Mouse (Mus musculus): ENCODE measurements around the gene H2-DMb1. TPM values are rescaled to one million over a fixed set of nuclear protein-coding genes. Genes with fewer than 3 reads are reported as not detected.

The H2-DMb1 gene
- polyA plus RNA-seq (2015; fragmentation: Nextera tagmentation; extraction: Ambion mirVana): 2.0 and 3.2 TPM in 2 replicates

DNA sequence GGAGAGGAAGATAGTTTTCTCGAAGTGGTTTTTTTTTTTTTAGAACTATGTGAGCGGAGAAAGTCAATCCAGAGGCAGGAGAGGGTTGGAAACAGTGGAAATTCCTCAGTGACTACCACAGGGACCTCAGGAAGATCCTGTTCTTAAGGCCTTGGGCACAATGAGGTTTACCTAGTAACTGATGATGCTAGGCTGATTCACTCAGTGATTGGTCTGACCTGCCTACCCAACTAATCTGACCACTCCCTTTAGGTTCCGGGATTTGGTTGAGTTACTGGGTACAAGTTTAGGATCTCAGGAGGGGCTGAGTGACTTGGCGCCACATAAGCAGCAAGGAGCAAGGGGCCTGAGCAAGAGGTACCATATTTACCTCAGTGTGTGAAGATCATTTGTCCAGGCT is at the start of gene H2-DMb1:
H2-DMb1 (plus strand) TSS at position 150 of the 400 bp plus-strand sequence.
- Histone ChIP-seq H3K9ac (no peak within 1 kb of the TSS), H3K4me2 (no peak within 1 kb of the TSS), H3K4me1 (no peaks in the 10 kb centered on the region), H3K27me3 (no peaks in the 10 kb centered on the region), H3K9me3 (no peaks in the 10 kb centered on the region), H3K27ac (no peak within 1 kb of the TSS), H3K4me3 (no peak within 1 kb of the TSS), H3K36me3 (no peaks in the 10 kb centered on the region)
- 47% methylated on average over 4 of the region's 4 CpGs for WGBS
- ATAC-seq (ENCODE audit: borderline replicate concordance, extremely low read depth, low FRiP score, low TSS enrichment): 0 out of 2 replicates have a peak, but pooled peaks have one; percentile 35

DNA sequence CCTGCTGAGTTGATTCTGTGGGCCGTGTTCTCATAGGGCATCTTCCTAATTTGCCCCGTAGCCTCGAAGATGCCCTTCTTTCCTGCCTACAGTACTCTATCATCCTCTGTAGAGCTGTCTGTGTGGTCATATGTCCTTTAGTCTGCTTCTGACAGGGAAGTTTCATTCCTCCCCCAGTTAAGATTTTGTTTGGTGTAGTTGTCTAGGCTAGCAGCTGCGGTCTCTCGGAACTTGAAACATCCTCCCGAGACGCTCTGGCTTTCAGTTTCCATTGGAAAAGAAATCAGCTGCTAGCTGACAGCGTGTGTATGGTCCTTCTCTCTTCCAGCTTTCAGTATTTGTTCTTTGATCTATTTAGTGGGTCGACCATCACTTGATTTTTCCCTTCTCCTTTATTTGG is 48.1 kb upstream of the H2-DMb1 start:
- no peak for ATAC-seq (ENCODE audit: borderline replicate concordance, extremely low read depth, low FRiP score, low TSS enrichment)
- no peak overlapping the region for H3K4me3 ChIP-seq

DNA sequence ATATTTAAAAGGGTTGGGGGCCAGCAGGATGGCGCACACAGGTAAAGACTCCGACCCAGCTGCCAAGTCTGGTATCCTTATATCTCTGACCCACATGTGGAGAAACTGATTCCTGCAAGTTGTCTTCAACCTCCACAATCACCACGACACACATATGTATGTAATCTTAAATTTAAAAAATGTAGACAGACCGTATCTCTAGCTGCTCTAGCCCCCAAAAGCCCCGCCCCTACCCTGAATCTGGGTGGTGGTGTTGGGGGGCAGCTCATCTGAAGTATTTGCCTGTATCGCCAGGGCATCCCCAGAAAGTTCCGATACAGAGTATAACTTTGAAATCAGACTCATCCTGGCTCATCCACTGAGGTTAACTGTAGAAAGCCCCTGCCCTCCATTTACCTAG is 46.3 kb upstream of the H2-DMb1 start:
- Histone ChIP-seq H3K36me3 (peaks cover 27% of the 10 kb centered on the region), H3K9me3 (no peaks in the 10 kb centered on the region), H3K4me3 (no peak overlapping the region), H3K9ac (no peak overlapping the region), H3K4me2 (no peak overlapping the region), H3K27me3 (no peaks in the 10 kb centered on the region), H3K4me1 (peaks cover 4% of the 10 kb centered on the region; the same call in 1 of the 2 replicates), H3K27ac (no peak overlapping the region)
- no peak for ATAC-seq (ENCODE audit: borderline replicate concordance, extremely low read depth, low FRiP score, low TSS enrichment)
- 80% methylated on average over 7 of the region's 7 CpGs for WGBS

More for the DNA sequence above, 48.1 kb upstream of the H2-DMb1 start:
- Histone ChIP-seq H3K4me1 (peaks cover 3% of the 10 kb centered on the region; the same call in 1 of the 2 replicates), H3K27ac (no peak overlapping the region), H3K36me3 (peaks cover 10% of the 10 kb centered on the region), H3K9ac (no peak overlapping the region), H3K27me3 (no peaks in the 10 kb centered on the region), H3K9me3 (no peaks in the 10 kb centered on the region), H3K4me2 (no peak overlapping the region)
- 71% methylated on average over 9 of the region's 9 CpGs for WGBS

DNA sequence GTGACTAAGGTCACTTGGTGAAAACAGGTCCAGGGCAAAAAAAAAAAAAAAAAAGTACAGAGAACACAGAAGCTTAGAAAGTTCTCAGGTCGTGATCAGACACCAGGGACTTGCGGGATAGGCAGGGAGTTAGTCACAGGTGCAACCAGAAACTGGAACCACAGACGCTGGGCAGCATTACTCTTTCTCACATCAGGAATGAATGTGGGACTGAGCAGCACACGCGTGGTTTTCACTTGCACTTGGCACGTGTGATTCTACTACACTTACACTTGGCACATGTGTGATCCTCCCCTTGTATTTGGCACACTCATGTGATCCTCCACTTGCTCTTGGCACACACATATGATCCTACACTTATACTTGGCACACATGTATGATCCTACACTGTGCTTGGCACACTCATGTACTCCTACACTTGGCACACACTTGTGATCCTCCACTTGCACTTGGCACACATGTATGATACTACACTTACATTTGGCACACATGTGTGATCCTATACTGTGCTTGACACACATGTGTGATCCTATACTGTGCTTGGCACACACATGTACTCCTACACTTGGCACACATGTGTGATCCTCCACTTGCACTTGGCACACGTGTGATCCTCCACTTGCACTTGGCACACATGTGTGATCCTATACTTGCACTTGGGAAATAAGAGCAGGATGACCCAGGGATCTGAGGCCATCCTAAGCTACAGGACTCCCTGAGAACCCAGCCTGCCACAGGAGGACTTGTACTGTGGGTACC is 45.6 kb upstream of the H2-DMb1 start:
- Histone ChIP-seq H3K36me3 (peaks cover 35% of the 10 kb centered on the region), H3K9ac (no peak overlapping the region), H3K27ac (no peak overlapping the region), H3K4me2 (no peak overlapping the region), H3K9me3 (no peaks in the 10 kb centered on the region), H3K4me3 (no peak overlapping the region), H3K27me3 (no peaks in the 10 kb centered on the region), H3K4me1 (0 out of 2 replicates have a peak, but pooled peaks cover 2% of the 10 kb centered on the region)
- 77% methylated on average over 7 of the region's 7 CpGs for WGBS
- no peak for ATAC-seq (ENCODE audit: borderline replicate concordance, extremely low read depth, low FRiP score, low TSS enrichment)

DNA sequence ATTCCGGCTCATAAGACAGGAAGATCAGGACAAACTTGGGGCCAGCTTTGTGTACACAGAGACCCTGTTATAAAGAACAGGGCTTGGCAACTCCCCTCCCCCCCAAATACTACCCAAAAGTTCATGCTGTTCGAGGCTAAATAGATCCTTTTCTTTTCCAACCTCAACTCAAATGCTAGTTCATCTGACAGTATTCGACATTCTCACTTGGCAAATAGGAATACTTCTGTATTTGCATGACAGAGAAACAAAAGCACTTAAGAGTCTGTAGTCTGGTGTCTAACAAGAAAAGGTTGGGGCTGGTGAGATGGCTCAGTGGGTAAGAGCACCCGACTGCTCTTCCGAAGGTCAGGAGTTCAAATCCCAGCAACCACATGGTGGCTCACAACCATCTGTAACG is 44.4 kb upstream of the H2-DMb1 start:
- H3K9me3 ChIP-seq: no peaks in the 10 kb centered on the region
- no peak overlapping the region for H3K9ac ChIP-seq
- no peak overlapping the region for H3K4me2 ChIP-seq
- H3K4me1 ChIP-seq: 0 out of 2 replicates have a peak, but pooled peaks cover 2% of the 10 kb centered on the region
- no peak for ATAC-seq (ENCODE audit: borderline replicate concordance, extremely low read depth, low FRiP score, low TSS enrichment)
- 75% methylated on average over 5 of the region's 6 CpGs for WGBS
- peaks cover 46% of the 10 kb centered on the region for H3K36me3 ChIP-seq
- no peaks in the 10 kb centered on the region for H3K27me3 ChIP-seq
- no peak overlapping the region for H3K4me3 ChIP-seq
- no peak overlapping the region for H3K27ac ChIP-seq

DNA sequence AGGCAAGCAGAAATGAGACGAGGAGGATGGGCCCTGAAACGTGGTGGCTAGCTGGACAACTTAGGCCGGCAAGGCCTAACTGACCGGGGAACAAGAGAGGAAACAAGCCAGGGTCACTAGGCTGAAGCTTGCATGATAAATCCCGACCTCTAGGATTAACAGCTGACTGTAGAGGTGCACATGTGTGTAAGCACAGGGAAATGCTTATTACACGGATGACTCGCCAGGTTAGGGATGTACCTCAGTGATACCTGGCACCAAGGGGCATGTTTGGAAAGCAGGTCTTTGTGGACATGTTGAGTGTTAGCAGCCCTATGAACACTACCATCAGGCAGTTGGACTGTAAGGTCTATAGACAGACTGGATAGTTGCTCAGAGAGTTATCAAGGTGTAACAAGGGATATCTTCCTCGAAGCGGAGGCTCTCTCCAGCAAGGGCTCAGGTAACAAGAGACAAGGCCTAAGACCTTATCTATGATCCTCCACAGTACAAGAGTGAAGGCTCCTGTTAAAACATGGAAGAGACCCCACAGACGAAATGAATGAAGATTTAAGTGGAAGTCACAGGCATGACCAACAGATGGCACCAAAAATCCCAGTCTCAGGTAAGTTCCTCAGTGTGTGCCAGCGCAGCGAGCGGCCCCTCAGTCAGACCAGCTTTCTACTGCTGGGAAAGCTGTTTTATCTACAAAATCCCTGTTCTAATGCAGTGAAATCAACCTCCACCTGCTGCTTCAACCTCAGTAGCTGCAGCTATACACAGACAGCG is 43.6 kb upstream of the H2-DMb1 start:
- Histone ChIP-seq H3K4me2 (no peak overlapping the region), H3K27me3 (no peaks in the 10 kb centered on the region), H3K9ac (no peak overlapping the region), H3K4me1 (peaks cover 2% of the 10 kb centered on the region; the same call in 1 of the 2 replicates), H3K27ac (peak overlapping the region; percentile 50; the same call in 1 of the 2 replicates), H3K4me3 (no peak overlapping the region), H3K9me3 (no peaks in the 10 kb centered on the region), H3K36me3 (peaks cover 54% of the 10 kb centered on the region)
- ATAC-seq (ENCODE audit: borderline replicate concordance, extremely low read depth, low FRiP score, low TSS enrichment): no peak
- 76% methylated on average over 14 of the region's 14 CpGs for WGBS

DNA sequence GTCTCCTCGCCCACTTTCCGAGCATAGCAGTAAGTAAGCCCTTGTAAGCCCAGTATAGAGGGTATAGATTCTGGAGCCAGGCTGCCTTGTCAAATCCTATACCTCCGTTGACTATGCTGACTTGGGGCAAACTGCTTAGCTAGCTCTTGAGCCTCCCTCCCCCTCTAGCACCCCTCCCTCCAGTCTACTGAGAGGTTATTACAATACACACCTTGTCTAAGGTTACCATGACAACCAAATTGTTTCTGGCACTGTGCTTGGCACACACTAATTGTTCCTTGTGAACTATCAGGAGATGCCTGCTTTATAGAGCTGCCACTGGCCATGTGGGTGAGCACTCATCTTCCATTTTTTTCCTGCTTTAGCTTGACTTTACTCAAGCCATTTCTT is 43.1 kb upstream of the H2-DMb1 start:
- 52% methylated on average over 3 of the region's 3 CpGs for WGBS
- Histone ChIP-seq H3K4me2 (no peak overlapping the region), H3K4me1 (peaks cover 2% of the 10 kb centered on the region; the same call in 1 of the 2 replicates), H3K27me3 (no peaks in the 10 kb centered on the region), H3K9ac (no peak overlapping the region), H3K27ac (peak overlapping the region; percentile 50; the same call in 1 of the 2 replicates), H3K9me3 (no peaks in the 10 kb centered on the region), H3K36me3 (peaks cover 60% of the 10 kb centered on the region), H3K4me3 (no peak overlapping the region)
- peak; percentile 52 for ATAC-seq (ENCODE audit: borderline replicate concordance, extremely low read depth, low FRiP score, low TSS enrichment)

DNA sequence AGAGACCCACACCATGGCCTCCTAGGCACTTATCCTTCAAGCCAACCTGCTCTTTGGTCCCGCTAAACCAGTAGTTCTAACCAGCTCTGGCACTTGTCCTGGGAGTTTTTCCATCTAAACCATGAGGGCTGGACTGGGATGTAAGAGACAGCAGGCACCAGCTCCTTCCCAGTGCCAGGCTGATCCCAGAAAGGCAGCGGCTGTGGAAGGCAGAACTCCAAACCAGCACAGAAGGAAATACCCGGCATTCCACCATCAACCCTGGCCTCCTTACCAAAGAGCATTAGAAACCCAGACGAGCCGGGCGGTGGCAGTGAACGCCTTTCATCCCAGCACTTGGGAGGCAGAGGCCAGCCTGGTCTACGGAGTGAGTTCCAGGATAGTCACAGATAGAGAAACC is 42.6 kb upstream of the H2-DMb1 start:
- ATAC-seq (ENCODE audit: borderline replicate concordance, extremely low read depth, low FRiP score, low TSS enrichment): no peak
- Histone ChIP-seq H3K36me3 (peaks cover 65% of the 10 kb centered on the region), H3K9ac (no peak overlapping the region), H3K4me3 (no peak overlapping the region), H3K9me3 (no peaks in the 10 kb centered on the region), H3K27ac (peak overlapping the region; percentile 50; the same call in 1 of the 2 replicates), H3K4me1 (peaks cover 4% of the 10 kb centered on the region), H3K27me3 (no peaks in the 10 kb centered on the region), H3K4me2 (no peak overlapping the region)
- WGBS: 48% methylated on average over 8 of the region's 8 CpGs

DNA sequence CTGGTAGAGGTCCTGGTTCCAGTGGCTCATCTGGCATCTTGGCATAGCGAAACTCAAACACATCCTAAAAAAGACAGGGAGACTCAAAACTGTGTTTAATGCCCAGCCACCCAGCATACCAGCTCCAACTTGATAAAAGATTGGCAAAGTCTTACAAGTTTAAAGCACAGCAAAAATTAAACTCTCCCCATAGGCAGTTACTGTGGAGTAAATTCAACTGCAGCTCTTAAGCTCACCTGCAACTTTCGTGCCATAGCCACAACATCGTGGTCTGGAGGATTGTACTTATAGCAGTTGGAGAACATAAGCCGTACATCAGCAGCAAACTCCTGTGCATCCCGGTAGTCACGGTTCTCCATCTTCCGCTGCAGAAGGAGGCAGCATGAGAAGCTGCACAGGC is 38.8 kb upstream of the H2-DMb1 start:
- no peaks in the 10 kb centered on the region for H3K9me3 ChIP-seq
- H3K27ac ChIP-seq: no peak overlapping the region
- peaks cover 91% of the 10 kb centered on the region for H3K36me3 ChIP-seq
- 89% methylated on average over 7 of the region's 7 CpGs for WGBS
- no peaks in the 10 kb centered on the region for H3K27me3 ChIP-seq
- no peak for ATAC-seq (ENCODE audit: borderline replicate concordance, extremely low read depth, low FRiP score, low TSS enrichment)
- H3K4me3 ChIP-seq: no peak overlapping the region
- no peak overlapping the region for H3K9ac ChIP-seq
- H3K4me1 ChIP-seq: peaks cover 21% of the 10 kb centered on the region
- no peak overlapping the region for H3K4me2 ChIP-seq

DNA sequence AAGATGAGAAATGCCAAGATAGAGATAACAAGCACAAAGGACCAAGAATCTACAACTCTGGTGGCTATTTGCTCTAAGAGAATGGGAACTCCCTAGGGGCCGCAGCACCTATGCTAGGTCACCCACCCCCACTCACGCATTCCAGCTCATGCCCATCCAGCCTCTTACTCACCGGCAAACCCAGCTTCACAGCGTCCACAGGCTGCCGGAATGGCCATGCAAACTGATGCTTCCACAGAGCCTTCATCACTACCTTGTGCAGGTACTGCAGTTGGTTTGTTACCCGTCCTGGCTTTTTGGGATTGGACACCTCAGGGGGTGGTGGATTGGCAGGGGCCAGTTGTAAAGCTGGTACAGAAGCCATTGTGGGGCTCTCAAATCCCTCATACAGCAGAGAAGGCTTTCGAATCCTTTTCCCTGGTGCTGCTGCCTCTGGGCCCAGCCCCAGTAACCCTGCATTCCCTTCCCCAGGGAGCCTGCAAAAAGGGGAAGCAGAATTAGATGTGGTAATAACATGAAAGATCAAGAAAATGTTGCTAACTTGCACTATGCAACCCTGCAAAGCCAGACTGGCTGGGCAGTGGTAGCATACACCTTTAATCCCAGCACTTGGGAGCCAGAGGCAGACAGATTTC is 36.0 kb upstream of the H2-DMb1 start:
- ATAC-seq (ENCODE audit: borderline replicate concordance, extremely low read depth, low FRiP score, low TSS enrichment): no peak
- peaks cover 19% of the 10 kb centered on the region for H3K4me1 ChIP-seq
- no peaks in the 10 kb centered on the region for H3K9me3 ChIP-seq
- peaks cover 64% of the 10 kb centered on the region for H3K36me3 ChIP-seq
- H3K4me3 ChIP-seq: peak overlapping the region; percentile 75
- no peak overlapping the region for H3K27ac ChIP-seq
- H3K27me3 ChIP-seq: no peaks in the 10 kb centered on the region
- peak overlapping the region; percentile 82 for H3K4me2 ChIP-seq
- 18% methylated on average over 7 of the region's 7 CpGs for WGBS
- peak overlapping the region; percentile 83 for H3K9ac ChIP-seq

DNA sequence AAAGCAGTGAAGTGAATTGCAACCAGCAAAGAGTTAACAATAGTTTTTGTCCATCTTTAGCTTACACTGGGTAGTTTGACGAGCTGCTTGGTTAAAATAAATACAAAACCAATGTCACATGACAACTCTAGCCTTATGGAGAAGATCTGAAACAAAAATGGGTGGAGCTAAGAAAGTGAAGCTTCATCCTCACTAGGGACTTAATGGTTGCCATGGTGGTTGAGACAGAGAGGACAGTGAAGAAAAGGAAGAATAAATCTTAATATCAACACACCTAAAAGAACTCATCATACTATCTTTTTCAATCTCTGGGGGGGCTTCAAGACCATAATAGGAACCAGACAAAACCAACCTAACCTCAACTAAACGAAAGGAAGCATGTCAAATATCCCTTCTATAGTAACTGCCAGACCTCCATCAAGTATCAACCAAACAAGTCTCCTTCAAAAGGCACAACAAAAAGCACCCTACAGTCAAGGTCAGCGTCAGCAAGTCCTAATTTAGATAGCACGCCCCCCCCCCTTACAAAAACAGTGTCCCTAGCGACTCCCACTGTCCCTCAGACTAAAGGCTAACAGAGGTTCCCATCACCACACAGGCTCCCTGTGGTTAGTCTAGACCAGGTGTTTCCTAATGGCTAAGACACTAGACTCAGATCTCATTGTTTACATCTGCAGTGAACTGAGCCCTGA is 35.3 kb upstream of the H2-DMb1 start:
- Histone ChIP-seq H3K4me1 (peaks cover 19% of the 10 kb centered on the region), H3K4me2 (peak overlapping the region; percentile 82), H3K27me3 (no peaks in the 10 kb centered on the region), H3K27ac (peak overlapping the region; percentile 77; the same call in 1 of the 2 replicates), H3K9me3 (no peaks in the 10 kb centered on the region), H3K4me3 (peak overlapping the region; percentile 75), H3K36me3 (peaks cover 57% of the 10 kb centered on the region), H3K9ac (peak overlapping the region; percentile 83)
- ATAC-seq (ENCODE audit: borderline replicate concordance, extremely low read depth, low FRiP score, low TSS enrichment): no peak
- WGBS: 0% methylated on average over 5 of the region's 5 CpGs
